Mouse (Mus musculus): ENCODE measurements at regions not wholly inside any gene's neighbourhood (a gene's known extent, or its start where the extent isn't known, plus 50 kb on each side); places are given as distances from the start of the nearest gene placed in this dataset.
A peak's percentile ranks its signal among the peaks of the same experiment; 100 is the strongest.

DNA sequence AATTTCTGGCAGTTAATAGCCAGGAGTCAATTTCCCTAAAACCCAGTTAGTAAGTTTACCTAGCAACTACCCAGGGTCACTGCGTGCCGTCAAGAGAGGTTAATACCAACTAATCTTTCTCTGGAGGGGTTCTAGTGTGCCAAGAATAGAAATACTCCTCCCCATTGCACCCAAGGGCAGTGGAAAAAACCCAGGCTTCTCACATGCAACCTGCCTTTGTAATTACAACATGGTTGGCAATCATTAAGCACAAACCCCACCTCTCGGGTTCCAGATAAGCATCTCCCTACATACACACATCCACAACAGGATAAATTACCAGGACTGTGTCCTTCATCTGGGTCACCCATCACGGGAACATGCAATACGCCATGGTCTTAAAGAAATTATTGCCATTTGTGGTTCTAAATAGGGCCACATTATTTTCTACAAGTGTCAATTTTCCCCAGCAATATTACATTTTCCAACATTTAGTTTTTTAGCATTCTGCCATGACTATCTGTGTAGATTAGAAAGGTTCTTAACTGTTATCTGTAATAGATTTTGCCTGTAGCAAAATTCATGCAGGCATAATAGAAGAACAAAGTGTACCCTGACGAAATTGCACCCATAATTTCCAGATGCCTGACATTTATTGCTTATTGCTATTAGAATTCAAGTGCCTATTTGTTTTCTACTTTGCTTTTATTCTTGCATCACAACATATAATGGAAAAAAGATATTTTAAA, 336.3 kb downstream of the Tox3 start:
- TF ChIP-seq POLR2A (IDR thresholded peaks at IDR 0.05; ENCODE audit: low read depth, low read length), result no peak
- TF ChIP-seq CTCF (IDR thresholded peaks at IDR 0.05; ENCODE audit: borderline replicate concordance, insufficient read depth, low read length), result no peak
- Histone ChIP-seq H3K4me1 (ENCODE audit: control insufficient read depth, insufficient read depth, low read length) (no peaks in the 10 kb centered on the region), H3K27ac (ENCODE audit: insufficient read depth, low read length) (no peak overlapping the region), H3K4me3 (ENCODE audit: insufficient read depth, low read length) (no peak overlapping the region)

DNA sequence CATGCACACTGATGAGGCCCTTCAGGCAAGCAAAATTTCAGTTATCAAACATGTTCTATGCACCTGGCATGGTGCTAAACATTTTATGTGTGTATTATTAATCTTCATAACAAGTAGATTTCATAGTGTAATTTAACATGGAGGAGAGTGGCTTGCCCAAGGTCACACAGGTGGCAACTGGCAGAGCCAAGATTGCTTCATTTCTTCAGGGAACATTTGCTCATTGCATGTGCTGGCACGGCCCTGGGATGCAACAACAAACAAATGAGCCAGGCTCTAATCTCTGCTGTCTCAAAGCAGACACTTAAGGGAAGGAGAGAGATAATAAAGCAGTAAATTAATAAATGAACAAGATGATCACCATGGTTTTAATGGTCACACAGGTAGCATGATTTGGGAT, 338.7 kb downstream of the Tox3 start:
- Histone ChIP-seq H3K4me1 (ENCODE audit: control insufficient read depth, insufficient read depth, low read length) (no peaks in the 10 kb centered on the region), H3K27ac (ENCODE audit: insufficient read depth, low read length) (no peak overlapping the region), H3K4me3 (ENCODE audit: insufficient read depth, low read length) (no peak overlapping the region)
- TF ChIP-seq POLR2A (IDR thresholded peaks at IDR 0.05; ENCODE audit: low read depth, low read length), result no peak
- TF ChIP-seq CTCF (IDR thresholded peaks at IDR 0.05; ENCODE audit: borderline replicate concordance, insufficient read depth, low read length), result no peak

DNA sequence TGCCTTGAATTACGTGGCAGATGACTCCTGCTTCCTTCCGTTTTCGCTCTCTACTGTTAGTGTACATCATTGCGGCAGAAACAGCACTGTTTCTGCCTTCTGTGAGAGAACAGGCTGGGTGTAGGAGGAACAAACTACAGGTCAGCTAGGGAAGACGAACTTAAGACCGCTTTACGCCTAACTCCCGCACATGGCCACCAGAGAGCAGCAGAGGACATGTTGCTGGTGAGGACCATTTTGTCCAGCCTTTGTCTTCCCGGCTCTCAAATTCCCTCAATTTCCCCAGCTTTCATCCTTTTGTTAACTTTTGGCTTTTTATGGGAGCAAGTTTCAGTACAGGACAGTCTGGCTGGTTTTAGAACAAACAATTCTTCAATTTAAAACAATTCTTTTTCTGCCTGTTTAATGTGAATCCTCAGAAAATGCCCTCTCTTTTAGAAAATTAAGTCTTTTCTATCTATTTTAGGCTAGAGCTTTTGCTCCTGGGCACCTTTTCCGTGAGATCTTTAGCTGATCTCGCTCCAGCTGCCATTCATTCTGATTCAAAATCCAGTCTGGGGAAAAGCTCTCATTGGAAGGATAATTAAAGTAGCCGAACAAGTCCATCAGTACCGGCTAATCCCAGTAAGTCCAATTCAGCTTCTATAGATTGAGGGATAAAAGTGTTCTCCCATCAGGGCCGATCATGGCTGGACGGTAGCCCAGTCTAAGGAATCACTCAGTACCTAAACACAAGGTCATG, 347.1 kb downstream of the Tox3 start:
- H3K4me1 ChIP-seq (ENCODE audit: control insufficient read depth, insufficient read depth, low read length), result no peaks in the 10 kb centered on the region
- TF ChIP-seq POLR2A (IDR thresholded peaks at IDR 0.05; ENCODE audit: low read depth, low read length) (no peak), CTCF (IDR thresholded peaks at IDR 0.05; ENCODE audit: borderline replicate concordance, insufficient read depth, low read length) (peak; percentile 94)
- H3K4me3 ChIP-seq (ENCODE audit: insufficient read depth, low read length), result no peak overlapping the region
- no peak overlapping the region for H3K27ac ChIP-seq (ENCODE audit: insufficient read depth, low read length)

DNA sequence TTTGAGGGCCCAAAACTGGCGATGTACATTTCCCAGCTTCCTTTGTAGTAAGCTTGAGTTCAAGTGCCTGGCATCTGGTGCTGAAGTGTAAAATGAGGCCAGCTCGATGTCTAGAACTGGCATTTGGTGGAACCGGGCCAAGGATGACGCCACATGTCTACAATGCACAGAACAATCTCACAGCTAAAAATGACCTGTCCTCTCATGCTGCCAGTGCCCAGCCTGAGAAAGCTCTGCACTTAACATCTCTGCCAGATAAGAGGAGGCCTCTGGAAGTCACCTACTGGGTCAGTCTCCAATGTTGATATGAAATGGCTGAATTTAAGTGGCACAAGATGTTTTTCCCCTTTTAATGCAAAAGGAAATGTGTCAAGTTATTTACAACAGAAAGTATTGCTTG, 354.4 kb downstream of the Tox3 start:
- Histone ChIP-seq H3K4me3 (ENCODE audit: insufficient read depth, low read length) (no peak overlapping the region), H3K27ac (ENCODE audit: insufficient read depth, low read length) (no peak overlapping the region), H3K4me1 (ENCODE audit: control insufficient read depth, insufficient read depth, low read length) (no peaks in the 10 kb centered on the region)
- no peak for TF ChIP-seq POLR2A (IDR thresholded peaks at IDR 0.05; ENCODE audit: low read depth, low read length)
- TF ChIP-seq CTCF (IDR thresholded peaks at IDR 0.05; ENCODE audit: borderline replicate concordance, insufficient read depth, low read length), result no peak

DNA sequence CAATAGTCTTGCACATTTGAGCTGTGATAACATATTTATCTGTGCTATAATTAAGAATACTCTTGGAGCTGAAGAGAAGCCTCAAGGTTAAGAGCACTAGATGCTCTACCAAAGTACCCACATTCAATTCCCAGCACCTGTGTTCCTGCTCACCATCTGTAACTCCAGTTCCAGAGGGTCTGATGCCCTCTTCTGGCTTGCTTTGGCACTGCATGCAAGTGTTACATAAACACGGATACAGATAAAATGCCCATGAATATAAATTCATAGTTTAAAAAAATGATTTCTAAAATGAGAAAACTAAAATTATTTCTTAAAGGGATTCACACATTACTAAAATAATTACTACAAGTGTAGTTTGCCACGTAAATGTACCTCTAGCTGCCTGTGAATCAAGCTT, 364.3 kb downstream of the Tox3 start:
- TF ChIP-seq POLR2A (IDR thresholded peaks at IDR 0.05; ENCODE audit: low read depth, low read length) (no peak), CTCF (IDR thresholded peaks at IDR 0.05; ENCODE audit: borderline replicate concordance, insufficient read depth, low read length) (no peak)
- Histone ChIP-seq H3K27ac (ENCODE audit: insufficient read depth, low read length) (no peak overlapping the region), H3K4me3 (ENCODE audit: insufficient read depth, low read length) (no peak overlapping the region), H3K4me1 (ENCODE audit: control insufficient read depth, insufficient read depth, low read length) (no peaks in the 10 kb centered on the region)

DNA sequence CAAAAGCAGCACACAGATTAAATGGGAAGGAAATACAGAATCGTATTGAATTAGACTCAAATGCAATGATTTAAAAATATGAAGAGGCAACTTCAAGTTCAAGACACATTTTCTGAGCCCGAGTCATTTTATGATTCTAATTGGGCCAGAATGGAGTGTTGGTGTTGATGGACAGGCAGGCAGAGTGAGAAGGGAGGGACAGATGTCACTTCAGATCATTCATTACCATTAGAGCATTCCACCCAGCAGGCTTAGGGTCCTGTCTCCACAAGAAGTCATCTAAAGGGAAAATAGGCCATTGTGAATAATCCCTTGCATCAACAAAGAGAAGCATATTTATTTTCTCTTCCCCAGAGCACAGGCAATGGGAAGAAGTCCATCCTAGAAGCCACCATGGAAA, 365.6 kb downstream of the Tox3 start:
- TF ChIP-seq CTCF (IDR thresholded peaks at IDR 0.05; ENCODE audit: borderline replicate concordance, insufficient read depth, low read length), result no peak
- TF ChIP-seq POLR2A (IDR thresholded peaks at IDR 0.05; ENCODE audit: low read depth, low read length), result no peak
- H3K4me3 ChIP-seq (ENCODE audit: insufficient read depth, low read length), result no peak overlapping the region
- no peaks in the 10 kb centered on the region for H3K4me1 ChIP-seq (ENCODE audit: control insufficient read depth, insufficient read depth, low read length)
- H3K27ac ChIP-seq (ENCODE audit: insufficient read depth, low read length), result no peak overlapping the region

DNA sequence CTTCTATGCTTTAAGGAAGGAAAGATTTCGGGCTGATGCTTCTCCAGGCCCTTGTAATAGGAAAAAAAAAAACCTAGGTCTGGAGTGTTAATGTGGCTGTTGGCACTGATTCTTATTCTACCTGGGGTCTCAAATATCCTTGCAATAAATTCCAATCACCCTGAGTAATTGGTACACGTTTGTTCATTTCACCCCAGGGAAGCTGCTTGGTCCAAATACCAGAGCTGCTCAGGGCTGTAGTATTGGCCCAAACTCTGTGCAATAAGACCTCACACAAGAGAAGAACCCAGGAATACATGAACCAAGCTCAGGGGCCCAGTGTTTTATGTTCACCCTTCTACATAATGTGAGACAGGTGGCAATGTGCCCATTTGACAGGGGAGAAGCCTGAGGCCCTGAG, 366.8 kb downstream of the Tox3 start:
- Histone ChIP-seq H3K4me3 (ENCODE audit: insufficient read depth, low read length) (no peak overlapping the region), H3K27ac (ENCODE audit: insufficient read depth, low read length) (no peak overlapping the region), H3K4me1 (ENCODE audit: control insufficient read depth, insufficient read depth, low read length) (no peaks in the 10 kb centered on the region)
- TF ChIP-seq POLR2A (IDR thresholded peaks at IDR 0.05; ENCODE audit: low read depth, low read length) (no peak), CTCF (IDR thresholded peaks at IDR 0.05; ENCODE audit: borderline replicate concordance, insufficient read depth, low read length) (no peak)

DNA sequence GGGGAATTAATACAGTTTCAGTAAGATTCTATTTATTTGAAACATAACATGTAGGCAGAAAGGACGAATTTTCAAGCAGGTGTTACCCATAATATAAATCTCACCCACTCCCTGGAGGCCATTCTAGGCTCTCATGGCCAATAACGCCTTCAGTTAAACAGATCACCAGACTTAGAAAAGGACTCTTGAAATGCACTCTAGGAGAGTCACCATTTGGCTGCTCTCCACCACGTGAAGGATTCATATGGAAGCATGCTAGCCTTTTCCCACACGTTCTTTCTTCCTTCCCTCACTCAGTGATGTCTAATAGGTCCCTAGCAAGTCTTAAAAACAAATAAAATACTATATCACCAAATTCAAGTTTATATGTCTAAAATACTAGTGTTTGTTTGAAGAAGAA, 367.7 kb downstream of the Tox3 start:
- no peak overlapping the region for H3K27ac ChIP-seq (ENCODE audit: insufficient read depth, low read length)
- H3K4me1 ChIP-seq (ENCODE audit: control insufficient read depth, insufficient read depth, low read length), result no peaks in the 10 kb centered on the region
- TF ChIP-seq POLR2A (IDR thresholded peaks at IDR 0.05; ENCODE audit: low read depth, low read length), result no peak
- no peak for TF ChIP-seq CTCF (IDR thresholded peaks at IDR 0.05; ENCODE audit: borderline replicate concordance, insufficient read depth, low read length)
- no peak overlapping the region for H3K4me3 ChIP-seq (ENCODE audit: insufficient read depth, low read length)

DNA sequence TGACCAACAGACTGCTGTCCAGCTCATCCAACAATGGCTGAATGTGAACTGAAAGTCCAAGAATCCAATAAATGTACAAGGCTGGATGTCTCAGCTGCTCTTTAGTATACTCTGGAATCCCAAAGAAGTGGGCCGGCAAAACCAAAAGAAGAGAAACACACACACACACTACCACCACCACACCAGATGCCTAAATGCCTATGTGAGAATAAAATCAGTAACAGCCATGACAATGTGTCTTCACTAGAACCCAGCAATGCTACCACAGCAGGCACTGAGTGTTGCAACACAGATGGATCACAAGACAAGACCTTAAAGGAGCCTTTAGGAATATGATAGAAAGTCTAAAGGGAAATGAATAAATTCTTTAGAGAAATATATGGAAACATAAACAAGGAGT, 385.3 kb downstream of the Tox3 start:
- Histone ChIP-seq H3K4me1 (ENCODE audit: control insufficient read depth, insufficient read depth, low read length) (no peaks in the 10 kb centered on the region), H3K4me3 (ENCODE audit: insufficient read depth, low read length) (no peak overlapping the region), H3K27ac (ENCODE audit: insufficient read depth, low read length) (no peak overlapping the region)

DNA sequence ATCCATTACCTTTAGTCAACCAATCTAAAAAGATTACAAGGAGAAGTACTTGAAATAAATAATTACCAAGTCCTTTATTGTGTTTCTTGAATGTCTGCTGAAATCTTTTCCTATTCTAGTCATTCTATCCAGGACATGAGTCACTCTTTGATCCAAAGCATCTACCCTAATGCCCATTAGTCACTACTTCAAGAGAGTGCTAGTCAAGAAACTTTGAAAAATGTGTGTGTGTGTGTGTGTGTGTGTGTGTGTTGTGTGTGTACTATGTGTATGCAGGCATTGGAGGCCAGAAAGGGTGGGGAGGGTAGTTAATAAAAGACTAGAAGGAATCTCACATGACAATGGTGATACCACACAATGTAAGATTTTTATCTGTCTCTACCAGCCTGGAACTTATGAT, 390.7 kb downstream of the Tox3 start:
- no peaks in the 10 kb centered on the region for H3K4me1 ChIP-seq (ENCODE audit: control insufficient read depth, insufficient read depth, low read length)
- H3K4me3 ChIP-seq (ENCODE audit: insufficient read depth, low read length), result no peak overlapping the region
- TF ChIP-seq POLR2A (IDR thresholded peaks at IDR 0.05; ENCODE audit: low read depth, low read length) (no peak), CTCF (IDR thresholded peaks at IDR 0.05; ENCODE audit: borderline replicate concordance, insufficient read depth, low read length) (no peak)
- H3K27ac ChIP-seq (ENCODE audit: insufficient read depth, low read length), result no peak overlapping the region

More for the DNA sequence above, 385.3 kb downstream of the Tox3 start:
- TF ChIP-seq POLR2A (IDR thresholded peaks at IDR 0.05; ENCODE audit: low read depth, low read length), result no peak
- TF ChIP-seq CTCF (IDR thresholded peaks at IDR 0.05; ENCODE audit: borderline replicate concordance, insufficient read depth, low read length), result no peak
